Mouse (Mus musculus) thymus, adult 2 months (tissue): ENCODE data around the gene Zfp444. TPM values are rescaled to one million over a fixed set of nuclear protein-coding genes. Genes with fewer than 3 reads are reported as not detected.
"Not testable (repeated sequence)": the region's sequence is repeated elsewhere in the genome, so short reads cannot be mapped to it uniquely, and the experiment has no call there.

ENCODE experiments used
- DNase-seq: peaks from one replicate; pipeline ENCODE4 v3.0.0; 2021
- H3K27ac ChIP-seq: fragments of 200-500 bp; 2 replicates; pipeline ENCODE4 v1.5.1; 2012; ENCODE audit warnings: low read length, control low read depth; ENCODE audit not compliant: control insufficient read depth, insufficient read depth
- H3K27me3 ChIP-seq: fragments of 200-500 bp; 2 replicates; pipeline ENCODE4 v1.6.1; 2012; ENCODE audit warnings: mild to moderate bottlenecking, low read length, moderate library complexity, mixed read lengths; ENCODE audit not compliant: control insufficient read depth, insufficient read depth
- H3K36me3 ChIP-seq: fragments of 200-500 bp; 2 replicates; pipeline ENCODE4 v1.6.1; 2012; ENCODE audit warnings: mild to moderate bottlenecking, low read length, moderate library complexity; ENCODE audit not compliant: control insufficient read depth, insufficient read depth
- H3K4me1 ChIP-seq: fragments of 200-500 bp; replicated peaks from 2 replicates; pipeline ENCODE4 v1.6.1; 2012; ENCODE audit warnings: low read length; ENCODE audit not compliant: control insufficient read depth, insufficient read depth
- H3K4me3 ChIP-seq: fragments of 200-500 bp; 2 replicates; pipeline ENCODE4 v1.5.1; 2012; ENCODE audit warnings: mild to moderate bottlenecking, low read length, control low read depth, moderate library complexity; ENCODE audit not compliant: control insufficient read depth, insufficient read depth
- CTCF ChIP-seq: fragments of 200-500 bp; IDR thresholded peaks from 2 replicates; pipeline ENCODE4 v1.5.1; 2012; ENCODE audit warnings: mild to moderate bottlenecking, control low read depth, low read length, moderate library complexity, borderline replicate concordance; ENCODE audit not compliant: control insufficient read depth, poor library complexity, insufficient read depth; ENCODE audit errors: extremely low read depth
- POLR2A ChIP-seq: fragments of 200-500 bp; IDR thresholded peaks from 2 replicates; pipeline ENCODE4 v1.6.1; 2012; ENCODE audit warnings: mild to moderate bottlenecking, low read length, control low read depth, moderate library complexity; ENCODE audit not compliant: control insufficient read depth, poor library complexity, insufficient read depth; ENCODE audit errors: extremely low read depth
- WGBS: fragments of 180-500 bp; shearing (Covaris S2); methylation state at CpG from one replicate; pipeline ENCODE4 v1.1.7; 2018; 5-methylcytosine and 5-hydroxymethylcytosine counted together
- polyA plus RNA-seq: library from polyadenylated mRNA; depleted of rRNA; stranded (reverse); fragments of >200 nt; gene quantifications from 2 replicates; pipeline ENCODE4 v1.2.3, GENCODE M21; 2012; rRNA removed

The Zfp444 gene
- polyA plus RNA-seq, 1 experiment = 73.1 TPM

- WGBS = 97% methylated on average over 12 of the region's 12 CpGs
- H3K36me3 ChIP-seq = no peaks in the 10 kb centered on the region
- no peaks in the 10 kb centered on the region for H3K4me1 ChIP-seq
- no peak within 1 kb of the TSS for H3K27ac ChIP-seq
- H3K27me3 ChIP-seq = no peaks in the 10 kb centered on the region
- DNase-seq = no peak
- H3K4me3 ChIP-seq = no peak within 1 kb of the TSS
- TF ChIP-seq POLR2A (no peak), CTCF (no peak)
Observed at GRCm38 (mm10) chr7:6221978-6222377, 50.0 kb downstream of the Zfp444 start, which contains the start of gene Zscan5b. Zscan5b (plus strand) TSS chr7:6222278.

GRCm38 (mm10) chr7:6228491-6228890, 56.5 kb downstream of the Zfp444 start:
- not testable (repeated sequence) for H3K4me1 ChIP-seq, H3K4me3 ChIP-seq, H3K27me3 ChIP-seq, H3K27ac ChIP-seq, H3K36me3 ChIP-seq, DNase-seq
- WGBS = 62% methylated on average over 8 of the region's 8 CpGs

GRCm38 (mm10) chr7:6239787-6240186, 67.8 kb downstream of the Zfp444 start:
- Histone ChIP-seq H3K27ac (no peak overlapping the region), H3K36me3 (no peaks in the 10 kb centered on the region), H3K27me3 (no peaks in the 10 kb centered on the region), H3K4me1 (no peaks in the 10 kb centered on the region), H3K4me3 (no peak overlapping the region)
- no peak for DNase-seq
- 47% methylated on average over 11 of the region's 11 CpGs for WGBS
- no peak for TF ChIP-seq POLR2A
- TF ChIP-seq CTCF = no peak

GRCm38 (mm10) chr7:6240841-6241425, 68.9 kb downstream of the Zfp444 start:
- H3K27me3 ChIP-seq, H3K4me1 ChIP-seq, H3K4me3 ChIP-seq, H3K27ac ChIP-seq, H3K36me3 ChIP-seq: not testable (repeated sequence)
- peak; percentile 28 for DNase-seq
- 21% methylated on average over 1 of the region's 1 CpGs for WGBS

Other genes with a start within 250 kb of the Zfp444 start
- not detected in 2 replicates for gene Vmn1r65, start 161.2 kb upstream of the Zfp444 start, polyA plus RNA-seq
- not detected in 2 replicates for gene Nlrp4c, start 127.1 kb upstream of the Zfp444 start, polyA plus RNA-seq
- gene Zfp787, start 16.2 kb upstream of the Zfp444 start, polyA plus RNA-seq = 58.2 and 62.9 TPM in 2 replicates
- 0.32 TPM in 1 of 2 replicates, not detected in the other for gene Galp, start 24.9 kb downstream of the Zfp444 start, polyA plus RNA-seq
- gene Zscan5b, start 50.1 kb downstream of the Zfp444 start, polyA plus RNA-seq = not detected in 2 replicates
- not detected in 2 replicates for gene Epp13, start 80.5 kb downstream of the Zfp444 start, polyA plus RNA-seq
- gene Zfp667, start 114.4 kb downstream of the Zfp444 start, polyA plus RNA-seq = 2.4 and 2.9 TPM in 2 replicates
- gene Zfp583, start 159.1 kb downstream of the Zfp444 start, polyA plus RNA-seq = 0.82 and 0.99 TPM in 2 replicates
- gene Gm3854, start 171.5 kb downstream of the Zfp444 start, polyA plus RNA-seq = 0.18 and 0.22 TPM in 2 replicates
- gene Zfp78, start 191.1 kb downstream of the Zfp444 start, polyA plus RNA-seq = 0.50 and 0.53 TPM in 2 replicates
- gene Zfp28, start 211.1 kb downstream of the Zfp444 start, polyA plus RNA-seq = 1.4 and 2.4 TPM in 2 replicates
- gene Smim17, start 226.5 kb downstream of the Zfp444 start, polyA plus RNA-seq = not detected in 2 replicates
- 0.04 TPM in 1 of 2 replicates, not detected in the other for gene Gm20715, start 238.1 kb downstream of the Zfp444 start, polyA plus RNA-seq